Mouse (Mus musculus) WW6 (cell line): ENCODE measurements around the gene Ranbp17.
A peak's percentile ranks its signal among the peaks of the same experiment; 100 is the strongest.

ENCODE experiments used
- DNase-seq: peaks from one replicate; pipeline ENCODE4 v3.0.0-alpha.2; 2013; ENCODE audit warnings: low read depth, low spot score

The Ranbp17 gene

DNA sequence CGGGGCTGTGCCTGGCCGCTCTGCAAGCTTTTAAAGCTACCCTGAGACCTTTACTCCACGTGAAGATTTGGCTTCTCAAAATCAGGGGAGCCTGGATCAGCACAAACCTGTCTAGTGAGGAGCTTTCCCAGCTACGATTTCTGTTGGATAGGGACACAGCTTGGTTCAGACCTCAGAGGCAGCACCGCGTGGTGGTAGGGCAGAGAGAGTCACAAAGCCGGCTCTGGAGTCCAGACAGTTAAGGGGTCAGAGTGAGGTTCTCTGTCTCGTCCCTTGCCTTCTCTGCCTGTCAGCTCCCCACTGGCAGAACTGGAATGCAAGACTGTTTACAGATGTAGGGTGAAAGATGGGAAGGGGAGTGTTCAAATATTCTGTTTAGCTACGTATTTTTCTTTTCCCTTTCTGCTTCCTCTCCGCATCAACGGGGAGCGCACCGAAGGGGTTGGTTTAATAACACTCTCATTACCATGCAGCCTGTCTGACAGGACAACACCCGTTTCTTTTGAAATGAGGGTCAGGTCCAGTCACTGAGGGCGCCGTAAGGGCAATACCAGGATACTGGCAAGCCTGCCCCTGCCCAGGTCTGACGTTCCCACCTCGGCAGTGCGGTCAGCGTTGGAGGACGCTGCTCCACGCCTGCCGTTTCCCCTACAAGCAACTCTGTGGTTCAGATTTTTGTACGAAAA lies 317.0 kb downstream of the Ranbp17 start:
- DNase-seq, result no peak

DNA sequence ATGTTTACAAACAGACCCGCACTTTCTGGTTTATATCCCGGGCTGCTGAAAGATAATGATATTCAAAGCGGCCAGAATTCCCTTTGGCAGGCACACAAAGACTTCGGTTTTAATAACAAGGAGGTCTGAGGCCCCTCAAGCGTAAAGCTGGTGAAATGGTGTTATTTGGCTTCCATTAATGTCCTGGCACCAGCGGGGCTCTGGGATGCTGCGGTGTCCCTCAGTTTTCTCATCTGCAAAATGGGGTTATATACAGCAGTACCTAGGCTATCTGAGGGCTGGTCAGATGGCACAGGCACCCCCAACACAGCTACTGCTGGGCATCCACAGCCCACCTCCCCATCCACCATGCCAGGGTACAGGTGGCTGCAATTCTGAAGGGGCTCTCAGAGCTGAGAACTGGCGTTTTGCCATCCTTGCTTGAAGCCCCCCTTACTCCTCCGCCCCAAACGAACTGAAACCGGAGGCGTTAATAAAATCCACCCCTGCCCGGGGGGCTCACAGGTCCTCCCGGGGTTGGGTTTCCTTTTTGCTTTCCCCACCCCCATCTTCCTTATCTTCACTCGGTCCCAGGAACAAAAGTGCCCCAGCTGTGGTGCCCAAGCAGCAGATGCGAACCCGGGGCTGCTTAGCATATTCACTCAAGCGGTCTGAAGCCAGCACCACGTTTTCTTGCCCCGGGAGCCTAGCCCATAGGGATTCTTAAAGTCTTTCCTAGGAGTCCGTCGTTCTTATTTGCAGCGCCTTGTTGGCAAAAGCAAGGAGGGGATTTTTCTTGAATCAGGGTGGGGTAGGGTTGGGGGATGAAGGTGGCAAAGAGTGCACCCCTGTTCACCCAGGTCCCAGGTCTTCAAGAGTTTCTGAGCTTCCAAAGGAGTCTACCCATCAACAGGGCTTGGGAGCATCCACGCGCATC lies 317.8 kb downstream of the Ranbp17 start:
- DNase-seq, result no peak

DNA sequence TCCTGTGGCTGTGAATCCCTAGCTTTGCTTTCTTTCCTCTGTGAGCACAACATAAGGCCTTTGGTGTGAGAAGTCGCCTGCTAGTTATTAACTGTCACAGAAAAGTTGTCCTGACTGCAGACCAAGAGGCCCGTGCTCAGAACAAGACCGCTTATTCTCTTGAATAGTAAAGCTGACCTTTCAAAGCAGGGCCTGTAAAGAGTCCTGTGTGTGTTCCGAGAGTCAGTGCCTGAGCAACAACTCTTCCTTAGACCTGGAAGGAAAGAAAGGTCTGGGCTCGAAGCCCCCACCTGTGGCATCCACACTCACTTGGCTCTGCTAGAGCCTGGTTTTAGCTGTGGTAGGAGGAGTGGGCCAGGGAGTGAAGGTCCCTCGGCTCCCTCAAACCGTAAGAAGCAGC lies 318.5 kb downstream of the Ranbp17 start:
- DNase-seq, result no peak

DNA sequence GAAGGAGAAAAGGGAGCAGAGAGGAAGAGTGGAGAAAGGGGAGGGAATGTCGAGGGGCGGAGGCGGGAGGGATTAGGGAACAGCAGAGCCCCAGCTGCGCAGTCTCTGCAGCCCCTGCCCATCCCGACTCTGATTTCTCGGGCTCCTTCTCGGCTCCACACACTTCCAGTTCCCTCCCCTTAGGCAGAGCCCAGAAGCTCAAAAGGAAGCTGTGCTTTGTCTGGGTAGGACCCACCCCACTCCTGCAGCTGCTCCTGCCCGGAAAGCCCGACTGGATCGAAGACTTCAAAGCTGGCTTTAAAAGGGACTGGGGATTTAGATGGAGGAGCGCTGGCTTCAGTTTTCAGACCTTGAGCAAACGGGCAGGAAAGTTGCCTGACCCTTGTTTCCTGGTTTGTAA lies 319.9 kb downstream of the Ranbp17 start:
- no peak for DNase-seq

DNA sequence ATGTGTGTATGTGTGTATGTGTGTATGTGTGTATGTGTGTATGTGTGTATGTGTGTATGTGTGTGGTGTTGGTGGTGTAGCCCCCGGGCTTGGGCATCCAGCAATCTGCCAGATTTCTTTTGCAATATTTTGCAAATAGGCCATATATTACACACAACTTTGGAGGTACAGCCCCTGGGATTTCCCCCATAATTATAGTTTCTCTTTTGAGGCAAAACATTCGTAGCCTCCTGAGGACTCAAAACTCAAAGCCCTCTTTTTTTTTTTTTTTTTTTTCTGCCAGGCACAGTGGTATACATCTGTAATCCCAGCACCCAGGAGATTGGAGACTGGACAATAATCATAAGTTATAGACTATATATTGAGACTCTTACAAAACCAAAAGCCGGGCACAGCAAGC lies 331.7 kb downstream of the Ranbp17 start:
- DNase-seq, result no peak

GRCm38 (mm10) chr11:33180701-33181116 lies 332.8 kb downstream of the Ranbp17 start:
- no peak for DNase-seq

DNA sequence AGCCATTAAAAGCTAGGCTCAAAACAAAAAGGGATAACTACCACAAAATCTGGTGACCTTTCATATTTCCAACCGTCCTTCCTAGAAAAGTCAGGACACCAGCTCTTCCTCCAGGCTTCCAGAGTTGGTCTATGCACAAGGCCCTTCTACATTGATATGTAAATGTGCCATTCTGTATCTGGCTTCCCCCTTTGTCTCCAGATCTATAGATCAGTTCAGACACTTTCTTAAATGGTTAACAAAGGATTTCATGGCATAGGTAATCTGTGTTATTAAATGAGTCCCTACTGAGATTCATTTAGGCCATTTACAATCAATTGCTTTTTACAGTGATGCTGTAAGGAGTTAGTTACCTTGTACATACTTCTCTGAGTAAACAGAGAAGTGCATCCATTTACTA lies 333.7 kb downstream of the Ranbp17 start:
- DNase-seq, result no peak

GRCm38 (mm10) chr11:33176525-33177245 lies 336.9 kb downstream of the Ranbp17 start:
- DNase-seq, result no peak

DNA sequence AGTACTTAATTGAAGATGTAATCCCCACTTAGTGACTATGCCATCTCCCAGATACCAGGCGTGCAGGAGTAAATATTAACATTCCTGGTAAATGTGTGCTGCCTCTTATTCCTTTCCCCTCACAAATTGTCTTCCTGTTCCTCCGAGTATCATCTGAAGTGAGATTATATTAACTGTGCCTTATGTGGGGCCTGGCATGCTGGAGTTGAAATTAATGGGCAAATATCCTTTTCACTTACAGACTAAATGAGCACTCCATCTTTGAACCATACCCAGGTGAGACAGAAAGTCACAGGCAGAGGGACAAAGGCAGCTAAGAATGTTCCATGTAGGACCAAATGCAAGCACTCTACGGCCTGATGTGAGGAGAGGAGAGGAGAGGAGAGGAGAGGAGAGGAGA lies 337.8 kb downstream of the Ranbp17 start:
- no peak for DNase-seq

GRCm38 (mm10) chr11:33170489-33170888 lies 343.1 kb downstream of the Ranbp17 start:
- DNase-seq, result no peak

DNA sequence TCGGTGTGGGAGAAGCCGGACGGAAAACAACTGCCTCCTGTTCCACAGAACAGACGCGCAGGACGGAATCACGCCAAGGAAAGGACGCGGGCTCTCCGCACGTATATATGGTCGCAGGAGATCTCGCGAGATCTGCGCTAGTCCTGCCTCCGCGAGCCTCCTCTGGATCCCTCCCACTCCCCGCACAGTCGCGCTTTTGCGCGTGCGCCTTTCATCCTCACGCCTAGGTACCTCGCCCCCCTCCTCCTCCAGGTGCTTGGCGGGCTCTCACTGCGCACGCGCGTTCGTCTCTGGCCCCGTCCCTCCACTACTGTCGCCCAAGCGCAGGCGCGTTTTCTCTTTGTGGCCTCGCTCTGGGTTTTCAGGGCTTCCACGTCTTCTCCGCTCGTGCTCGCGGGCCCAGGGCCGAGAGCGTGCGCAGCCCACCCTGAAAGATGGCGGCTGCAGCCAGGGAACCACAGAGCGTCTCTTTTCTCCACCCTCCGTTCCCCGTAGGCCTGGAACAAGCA lies 350.5 kb downstream of the Ranbp17 start, which contains the start of gene Npm1:
Gene Npm1 (minus strand): TSS at position 209 of the 509 bp plus-strand sequence.
- DNase-seq, result peak; percentile 100

- DNase-seq, result no peak
Measured at GRCm38 (mm10) chr11:33162211-33162997, 351.1 kb downstream of the Ranbp17 start.
